Mouse (Mus musculus) gonadal fat pad, adult 2 months (tissue): ENCODE results near the gene Asic1. TPM values are rescaled to one million over a fixed set of nuclear protein-coding genes. Genes with fewer than 3 reads are reported as not detected.

Experiments
- DNase-seq: peaks from one replicate; pipeline ENCODE4 v3.0.0-alpha.2; 2012; ENCODE audit warnings: low read depth
- polyA plus RNA-seq: library from polyadenylated mRNA; depleted of rRNA; stranded (reverse); fragments of >200 nt; gene quantifications from 2 replicates; pipeline ENCODE4 v1.2.3, GENCODE M21; 2012; rRNA removed

Asic1 gene
- polyA plus RNA-seq = 0.18 and 0.41 TPM in 2 replicates

DNA sequence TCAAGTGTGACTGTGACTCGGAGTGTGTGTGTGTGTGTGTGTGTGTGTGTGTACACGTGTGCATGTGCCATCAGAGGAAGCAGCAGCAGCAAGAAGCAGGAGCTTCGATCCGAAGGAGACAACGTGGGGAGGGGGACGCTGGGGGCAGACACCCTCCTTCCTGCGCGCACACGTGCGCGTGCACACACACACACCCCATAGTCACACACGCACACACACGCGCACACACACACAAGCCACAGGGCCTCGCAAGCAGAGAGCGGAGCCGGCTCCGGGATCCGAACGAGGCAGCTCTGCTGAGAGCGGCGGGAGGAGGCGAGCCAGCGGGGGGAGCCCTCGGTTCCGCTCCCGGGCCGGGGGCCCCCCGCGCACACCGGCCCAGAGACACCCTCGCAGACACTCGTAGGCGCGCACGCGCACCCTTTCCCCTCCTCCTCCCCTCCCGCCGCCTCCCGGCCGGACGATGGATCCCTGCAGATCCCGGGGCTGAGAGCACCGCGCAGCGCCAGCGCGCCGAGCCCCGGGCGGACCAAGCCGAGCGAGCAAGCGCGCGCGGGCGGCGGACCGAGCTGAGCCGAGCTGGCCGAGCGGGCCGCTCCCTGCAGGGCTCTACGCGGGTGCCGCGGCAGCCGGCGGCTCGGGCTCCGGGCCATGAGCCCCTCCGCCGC lies at the start of gene Asic1:
Gene Asic1, plus strand, starts transcription at position 215 of the 668 bp plus-strand sequence.
- no peak for DNase-seq

DNA sequence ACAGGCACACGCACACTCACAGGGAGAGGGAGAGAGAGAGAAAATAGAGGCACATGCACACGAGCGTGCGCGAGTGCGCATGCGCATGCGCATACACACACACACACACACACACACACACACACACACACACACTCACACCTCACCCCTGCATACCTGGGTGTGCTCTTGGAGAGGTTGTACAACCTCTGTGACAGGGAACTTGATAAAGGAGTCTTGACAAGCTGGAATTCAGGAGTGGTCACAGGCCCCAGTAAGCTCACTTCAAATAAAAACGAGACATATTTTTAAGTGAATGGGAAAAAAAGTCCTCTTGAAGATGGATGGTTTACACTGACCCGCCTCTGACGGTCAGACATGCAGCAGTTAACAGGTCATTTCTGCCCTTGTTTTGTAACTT lies 48.1 kb upstream of the Asic1 start:
- DNase-seq = no peak

DNA sequence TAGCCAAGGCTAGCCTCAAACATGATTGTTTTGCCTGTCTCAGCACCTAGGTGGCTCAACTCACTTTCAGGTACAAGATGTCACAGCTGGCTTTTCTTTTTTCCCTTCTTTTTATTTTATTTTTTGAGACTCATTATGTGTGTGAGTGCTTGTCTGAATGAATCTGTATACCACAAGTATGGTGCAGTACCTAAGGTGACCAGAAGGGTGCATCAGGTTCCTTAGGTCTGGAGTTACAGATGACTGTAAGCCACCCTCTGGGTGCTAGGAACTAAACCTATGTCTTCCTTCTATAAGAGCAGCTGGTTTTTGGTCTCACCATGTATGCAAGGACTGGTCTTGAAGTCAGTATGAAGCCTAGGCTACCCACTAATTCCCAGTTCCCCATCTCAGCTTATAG lies 38.5 kb upstream of the Asic1 start:
- DNase-seq = no peak

DNA sequence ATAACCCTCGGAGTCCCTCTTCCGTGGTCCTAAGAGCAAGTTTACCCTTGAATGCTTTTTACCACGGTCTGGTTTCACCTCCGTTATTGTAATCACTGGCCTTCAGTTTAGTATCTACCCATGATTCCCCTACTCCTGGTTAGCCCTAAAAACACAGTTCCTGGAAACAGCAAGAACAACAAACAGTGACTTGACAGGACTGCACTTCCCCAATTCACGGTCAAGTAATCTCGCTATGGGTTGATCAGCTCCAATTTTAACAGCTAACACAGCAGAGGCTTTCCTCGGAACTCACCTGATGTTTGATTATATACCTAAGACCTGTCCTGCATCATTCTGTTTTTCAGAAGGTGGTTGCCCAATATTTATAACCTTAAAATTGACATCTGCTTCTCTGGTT lies 35.5 kb upstream of the Asic1 start:
- DNase-seq = no peak

- DNase-seq = no peak
These were observed 32.6 kb upstream of the Asic1 start for GRCm38 (mm10) chr15:99637405-99638123.

GRCm38 (mm10) chr15:99638124-99638485 lies 32.1 kb upstream of the Asic1 start:
- no peak for DNase-seq

- DNase-seq = no peak
These were observed 27.5 kb upstream of the Asic1 start for GRCm38 (mm10) chr15:99642622-99643021.

DNA sequence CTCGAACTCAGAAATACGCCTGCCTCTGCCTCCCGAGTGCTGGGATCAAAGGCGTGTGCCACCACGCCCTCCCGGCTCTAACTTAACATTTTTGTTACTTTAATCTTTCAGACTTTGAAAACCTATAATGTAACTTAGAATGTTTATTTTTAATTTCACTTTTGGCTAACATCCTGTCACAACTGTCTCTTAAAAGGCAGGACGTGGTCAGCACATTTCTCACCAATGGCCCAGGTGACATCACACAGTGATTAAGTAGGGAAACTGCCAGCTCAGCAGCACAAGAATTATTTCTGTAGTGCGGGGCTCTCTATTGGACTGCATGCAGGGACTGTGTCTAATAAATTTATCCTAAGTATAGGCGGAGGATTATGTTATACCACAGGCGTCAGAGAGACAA lies 26.3 kb upstream of the Asic1 start:
- no peak for DNase-seq

- DNase-seq = no peak
These were observed 25.4 kb upstream of the Asic1 start for GRCm38 (mm10) chr15:99644776-99645175.

- DNase-seq = no peak
These were observed 21.8 kb upstream of the Asic1 start for GRCm38 (mm10) chr15:99648326-99648725.

DNA sequence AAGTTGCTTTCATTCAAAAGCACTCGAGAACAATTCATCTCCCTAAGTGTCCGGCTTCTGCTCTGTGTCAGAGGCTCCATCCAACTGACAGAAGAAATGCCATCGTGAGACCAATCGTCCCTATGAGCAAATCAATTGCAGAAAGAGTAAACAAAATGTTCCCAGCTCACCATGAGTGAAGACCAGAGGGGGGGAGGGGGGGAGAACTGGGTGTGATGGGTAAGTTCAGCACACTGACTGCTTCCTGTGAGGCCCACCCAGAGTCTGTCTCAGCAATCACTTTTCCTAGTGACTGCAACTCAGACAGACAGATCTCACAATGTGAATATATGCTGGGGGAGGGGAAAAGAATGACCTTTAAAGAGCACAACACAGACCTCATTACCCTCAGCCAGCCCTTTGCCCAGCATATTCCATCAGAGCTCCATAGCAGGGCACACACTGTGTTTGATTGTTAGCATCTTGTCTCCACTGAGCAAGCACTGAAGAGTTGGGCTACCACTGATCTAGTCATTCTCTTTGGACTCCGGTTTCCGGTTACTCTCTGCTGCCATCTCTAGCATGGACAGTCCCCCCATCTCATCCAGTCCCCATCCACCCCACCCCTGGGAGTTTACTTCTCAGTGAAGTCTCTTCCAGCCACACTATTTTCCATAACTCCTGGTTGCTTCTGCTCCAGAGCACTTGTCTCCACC lies 21.0 kb upstream of the Asic1 start:
- DNase-seq = no peak

- DNase-seq = no peak
These were observed 19.9 kb upstream of the Asic1 start for GRCm38 (mm10) chr15:99650304-99650703.

DNA sequence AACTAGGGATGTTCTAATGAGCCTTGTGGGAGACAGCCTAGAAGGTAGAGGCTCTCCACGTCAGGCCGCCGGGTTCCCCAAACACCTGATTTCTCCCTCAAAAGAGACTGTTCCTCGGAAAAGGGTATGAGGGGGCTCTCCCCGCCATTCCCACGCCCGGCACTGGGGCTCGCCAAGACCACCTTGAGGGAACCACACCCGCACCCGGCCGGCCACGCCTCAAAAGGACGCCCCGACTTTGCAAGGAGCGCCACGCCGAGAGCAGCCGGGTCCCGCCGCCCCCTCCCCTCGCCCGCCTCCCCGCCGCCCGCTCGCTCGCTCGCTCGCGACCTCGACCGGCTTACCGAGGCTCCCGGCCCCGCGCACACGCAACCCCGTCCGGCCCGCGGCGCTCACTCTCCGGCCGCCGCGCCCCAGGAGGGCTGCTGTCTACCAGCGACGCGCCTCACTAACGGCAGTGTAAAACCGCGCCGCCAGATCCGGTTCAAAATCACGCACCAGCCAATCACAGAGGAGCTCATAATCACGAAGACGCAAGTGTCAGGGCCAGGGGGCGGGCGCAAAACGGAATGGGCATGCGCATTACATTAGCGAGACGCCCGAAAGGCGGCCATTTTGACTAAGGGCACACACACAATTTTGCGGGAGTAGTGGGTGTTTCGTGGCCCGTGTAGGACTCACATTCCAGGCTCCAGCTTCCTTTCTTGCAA lies 18.9 kb upstream of the Asic1 start, which contains the start of gene Racgap1:
Gene Racgap1, minus strand, starts transcription at position 494 of the 710 bp plus-strand sequence.
- peak; percentile 47 for DNase-seq

- DNase-seq = no peak
These were observed 17.9 kb upstream of the Asic1 start for GRCm38 (mm10) chr15:99651984-99652872.

DNA sequence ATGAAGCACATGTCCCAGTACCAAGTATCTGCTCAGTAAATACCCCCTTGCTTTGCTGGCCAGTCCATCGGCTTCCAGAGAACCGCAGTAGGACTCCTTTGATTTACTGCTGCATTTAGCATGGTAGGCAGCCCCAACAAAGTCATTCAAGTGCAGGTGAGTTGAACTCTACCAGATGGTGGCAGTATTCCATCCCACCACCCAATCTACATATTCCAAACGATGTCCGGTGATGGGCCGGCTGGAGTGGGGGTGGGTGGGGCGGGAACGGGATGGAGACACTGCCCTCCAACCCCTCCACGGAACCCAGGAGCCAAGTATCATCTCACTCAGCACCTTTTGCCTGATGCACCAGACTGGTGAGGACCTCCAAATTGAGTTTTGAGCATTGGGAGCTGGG lies 16.9 kb upstream of the Asic1 start:
- no peak for DNase-seq

DNA sequence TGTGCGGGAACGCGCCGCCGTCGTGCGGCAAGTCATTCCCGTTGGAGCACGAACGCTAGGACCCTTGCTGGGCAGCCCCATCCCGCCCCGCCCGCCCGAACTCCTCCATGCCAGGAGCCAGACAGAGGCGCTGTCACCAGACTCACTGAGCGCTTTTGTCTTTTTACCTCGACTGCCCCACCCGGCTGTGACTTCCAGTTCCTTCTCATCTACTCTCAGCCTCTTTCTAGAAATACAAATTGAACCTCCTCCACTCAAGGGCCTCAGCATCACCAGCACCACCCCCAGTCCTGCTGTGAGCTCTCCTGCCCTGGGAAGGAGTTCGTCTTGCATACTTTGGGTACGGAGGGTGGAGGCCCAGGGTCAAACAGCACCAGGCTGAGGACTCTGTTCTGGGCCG lies 16.3 kb upstream of the Asic1 start:
- no peak for DNase-seq

DNA sequence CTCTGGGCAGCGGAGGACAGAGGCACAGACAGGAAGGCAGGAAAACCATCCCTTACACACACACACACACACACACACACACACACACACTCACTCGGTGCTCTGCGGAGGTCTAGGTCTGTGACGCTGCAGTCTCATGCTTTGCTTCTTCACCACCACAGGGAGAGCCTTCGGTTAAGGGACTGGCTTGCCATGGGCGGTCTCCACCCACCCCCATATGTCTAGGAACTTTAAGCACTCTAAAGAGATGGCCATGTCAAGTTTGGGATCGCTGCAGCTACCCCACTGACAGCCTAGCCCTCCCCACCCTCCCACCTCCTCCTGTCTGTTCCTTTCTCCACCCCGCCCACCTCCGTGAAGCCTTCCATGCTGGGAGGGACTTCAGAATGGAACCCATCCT lies 14.2 kb upstream of the Asic1 start:
- DNase-seq = no peak

DNA sequence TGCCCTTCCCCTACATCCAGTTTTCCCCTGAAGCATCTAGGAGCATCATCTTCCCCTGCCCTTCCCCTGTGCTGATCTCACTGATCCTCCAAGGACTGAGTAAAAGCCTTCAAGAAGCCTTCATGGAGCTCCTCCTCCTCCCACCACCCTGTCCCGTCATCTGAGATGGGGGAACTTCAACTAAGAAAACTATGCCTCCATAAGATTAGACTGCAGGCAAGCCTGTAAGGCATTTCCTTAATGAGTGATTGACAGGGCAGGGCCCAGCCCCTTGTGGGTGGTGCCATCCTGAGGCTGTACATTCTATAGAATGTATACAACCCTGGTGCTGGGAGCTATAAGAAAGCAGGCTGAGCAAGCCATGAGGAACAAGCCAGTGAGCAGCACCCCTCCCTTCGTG lies 11.7 kb upstream of the Asic1 start:
- DNase-seq = no peak

- no peak for DNase-seq
These were observed 8.9 kb upstream of the Asic1 start for GRCm38 (mm10) chr15:99661121-99661830.

GRCm38 (mm10) chr15:99662371-99662770 lies 7.8 kb upstream of the Asic1 start:
- DNase-seq = no peak
